Mouse (Mus musculus): ENCODE data around the gene Nptn.

- TF ChIP-seq GATA1 (IDR thresholded peaks at IDR 0.05; ENCODE audit: low read length) = no peak
- TF ChIP-seq TAL1 (IDR thresholded peaks at IDR 0.05; ENCODE audit: low read length) = no peak
Measured at GRCm38 (mm10) chr9:58556627-58557026, 25.4 kb upstream of the Nptn start.

Measured in erythroblast, embryonic 14.5 days (primary cell).